In the genomic region with DNA sequence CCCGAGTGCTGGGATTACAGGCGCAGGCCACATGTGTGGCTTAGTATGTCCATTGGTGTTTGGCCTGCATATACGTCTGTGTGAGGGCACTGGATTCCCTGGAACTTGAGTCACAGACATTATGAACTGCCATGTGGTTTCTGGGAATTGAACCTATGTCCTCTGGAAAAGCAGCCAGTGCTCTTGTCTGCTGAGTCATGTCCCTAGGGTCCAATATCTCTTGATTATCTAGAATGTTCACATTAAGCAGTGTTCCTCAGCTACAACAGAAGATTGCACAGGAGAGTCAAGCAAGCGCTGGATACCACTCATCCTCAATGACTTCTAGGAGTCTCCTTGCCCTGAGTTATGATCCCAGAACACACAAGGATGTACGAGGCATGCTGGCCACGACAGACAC, we compare ENCODE assay signal across 25 mouse cellular contexts.
"Had no signal": no experiment of that assay in that cellular context is flagged by ENCODE, and none has a peak within 500 bp of the region (broad histone marks: within the 10 kb centered on the region; RNA-seq: fewer than 3 reads in every experiment).

No protein-coding gene starts in this region.

- H3K36me3 ChIP-seq: heart, embryonic 13.5 days; heart, embryonic 15.5 days; hindbrain, embryonic 13.5 days; hindbrain, embryonic 15.5 days; limb, embryonic 13.5 days; limb, embryonic 15.5 days; liver, embryonic 12.5 days had no signal

- H3K27ac ChIP-seq: heart, adult 2 months; heart, embryonic 13.5 days; heart, embryonic 15.5 days; hindbrain, embryonic 13.5 days; hindbrain, embryonic 15.5 days; hindbrain, postnatal 0 days; layer of hippocampus, adult 2 months; limb, embryonic 13.5 days; limb, embryonic 15.5 days; liver, embryonic 12.5 days; liver, embryonic 14.5 days had no signal

- ATAC-seq: hindbrain, postnatal 0 days; intestine, embryonic 16.5 days; liver, embryonic 12.5 days had no signal

- H3K9me3 ChIP-seq: heart, embryonic 13.5 days; heart, embryonic 15.5 days; hindbrain, embryonic 13.5 days; hindbrain, embryonic 15.5 days; limb, embryonic 13.5 days; limb, embryonic 15.5 days; liver, embryonic 12.5 days had no signal

- H3K9ac ChIP-seq: heart, embryonic 13.5 days; heart, embryonic 15.5 days; hindbrain, embryonic 13.5 days; hindbrain, embryonic 15.5 days; limb, embryonic 13.5 days; limb, embryonic 15.5 days; liver, embryonic 12.5 days; liver, embryonic 14.5 days had no signal

- DNase-seq: gastrocnemius, postnatal 14 days; gastrocnemius, postnatal 36 days; heart, adult 11 months; heart, adult 2 months; heart, postnatal 14 days; heart, postnatal 36 days; kidney, adult 18-20 months; kidney, adult 8-10 months; kidney, postnatal 10 days; kidney, postnatal 25 days; kidney, postnatal 4 days; layer of hippocampus, postnatal 36 days; left cerebral cortex, postnatal 4 days had no signal

- H3K4me3 ChIP-seq: heart, adult 2 months; heart, embryonic 13.5 days; heart, embryonic 15.5 days; hindbrain, embryonic 13.5 days; hindbrain, embryonic 15.5 days; layer of hippocampus, adult 2 months; limb, embryonic 13.5 days; limb, embryonic 15.5 days; liver, embryonic 12.5 days had no signal

- H3K4me2 ChIP-seq: heart, embryonic 11.5 days; heart, embryonic 13.5 days; heart, embryonic 15.5 days; hindbrain, embryonic 13.5 days; hindbrain, embryonic 15.5 days; limb, embryonic 13.5 days; limb, embryonic 15.5 days; liver, embryonic 12.5 days had no signal
